Mouse (Mus musculus): ENCODE results near the gene Ice2. TPM values are rescaled to one million over a fixed set of nuclear protein-coding genes. Genes with fewer than 3 reads are reported as not detected.
A peak's percentile ranks its signal among the peaks of the same experiment; 100 is the strongest.

The Ice2 gene
- polyA plus RNA-seq, 1 experiment from 2014 or later: 14.0 TPM

- Histone ChIP-seq H3K4me3 (no peak overlapping the region), H3K4me1 (replicated peaks) (no peaks in the 10 kb centered on the region), H3K9ac (no peak overlapping the region), H3K36me3 (no peaks in the 10 kb centered on the region), H3K4me2 (no peak overlapping the region), H3K27me3 (replicated peaks) (no peaks in the 10 kb centered on the region), H3K9me3 (replicated peaks) (no peaks in the 10 kb centered on the region), H3K27ac (ENCODE audit: poor library complexity, severe bottlenecking) (no peak overlapping the region)
- no peak for ATAC-seq (ENCODE audit: insufficient number of reproducible peaks, low FRiP score)
- 84% methylated on average over 6 of the region's 6 CpGs for WGBS
Measured at GRCm38 (mm10) chr9:69404671-69405070, 7.0 kb downstream of the Ice2 start.

- no peaks in the 10 kb centered on the region for H3K27me3 ChIP-seq (replicated peaks)
- no peak overlapping the region for H3K9ac ChIP-seq
- WGBS: 90% methylated on average over 1 of the region's 1 CpGs
- no peaks in the 10 kb centered on the region for H3K9me3 ChIP-seq (replicated peaks)
- H3K36me3 ChIP-seq: peaks cover 38% of the 10 kb centered on the region
- H3K4me2 ChIP-seq: no peak overlapping the region
- no peak overlapping the region for H3K27ac ChIP-seq (ENCODE audit: poor library complexity, severe bottlenecking)
- no peak for ATAC-seq (ENCODE audit: insufficient number of reproducible peaks, low FRiP score)
- no peaks in the 10 kb centered on the region for H3K4me1 ChIP-seq (replicated peaks)
- H3K4me3 ChIP-seq: no peak overlapping the region
Measured at GRCm38 (mm10) chr9:69419476-69419875, 21.8 kb downstream of the Ice2 start.

- Histone ChIP-seq H3K27ac (ENCODE audit: poor library complexity, severe bottlenecking) (no peak overlapping the region), H3K27me3 (replicated peaks) (no peaks in the 10 kb centered on the region), H3K9ac (no peak overlapping the region), H3K4me1 (replicated peaks) (peaks cover 11% of the 10 kb centered on the region), H3K4me3 (no peak overlapping the region), H3K36me3 (peaks cover 37% of the 10 kb centered on the region), H3K4me2 (no peak overlapping the region), H3K9me3 (replicated peaks) (no peaks in the 10 kb centered on the region)
- WGBS: 89% methylated on average over 3 of the region's 3 CpGs
- ATAC-seq (ENCODE audit: insufficient number of reproducible peaks, low FRiP score): no peak
Measured at GRCm38 (mm10) chr9:69430531-69430930, 32.8 kb downstream of the Ice2 start.

- ATAC-seq (ENCODE audit: insufficient number of reproducible peaks, low FRiP score): no peak
- WGBS: 41% methylated on average over 6 of the region's 6 CpGs
- Histone ChIP-seq H3K36me3 (peaks cover 26% of the 10 kb centered on the region), H3K4me2 (no peak overlapping the region), H3K9ac (no peak overlapping the region), H3K27ac (ENCODE audit: poor library complexity, severe bottlenecking) (no peak overlapping the region; the same call in 1 of the 2 replicates), H3K9me3 (replicated peaks) (no peaks in the 10 kb centered on the region), H3K27me3 (replicated peaks) (no peaks in the 10 kb centered on the region), H3K4me3 (no peak overlapping the region), H3K4me1 (replicated peaks) (peaks cover 11% of the 10 kb centered on the region)
Measured at GRCm38 (mm10) chr9:69431863-69432555, 34.3 kb downstream of the Ice2 start.

GRCm38 (mm10) chr9:69435194-69435593 lies 37.5 kb downstream of the Ice2 start:
- Histone ChIP-seq H3K36me3 (peaks cover 8% of the 10 kb centered on the region), H3K27me3 (replicated peaks) (no peaks in the 10 kb centered on the region), H3K4me1 (replicated peaks) (peaks cover 17% of the 10 kb centered on the region), H3K4me2 (no peak overlapping the region), H3K9me3 (replicated peaks) (no peaks in the 10 kb centered on the region), H3K4me3 (no peak overlapping the region), H3K27ac (ENCODE audit: poor library complexity, severe bottlenecking) (no peak overlapping the region), H3K9ac (no peak overlapping the region)
- ATAC-seq (ENCODE audit: insufficient number of reproducible peaks, low FRiP score): no peak
- WGBS: 73% methylated on average over 10 of the region's 10 CpGs

GRCm38 (mm10) chr9:69435662-69436061 lies 38.0 kb downstream of the Ice2 start:
- no peak overlapping the region for H3K27ac ChIP-seq (ENCODE audit: poor library complexity, severe bottlenecking)
- H3K9me3 ChIP-seq (replicated peaks): no peaks in the 10 kb centered on the region
- no peak overlapping the region for H3K9ac ChIP-seq
- peaks cover 19% of the 10 kb centered on the region for H3K4me1 ChIP-seq (replicated peaks)
- ATAC-seq (ENCODE audit: insufficient number of reproducible peaks, low FRiP score): no peak
- no peaks in the 10 kb centered on the region for H3K27me3 ChIP-seq (replicated peaks)
- no peak overlapping the region for H3K4me3 ChIP-seq
- H3K36me3 ChIP-seq: peaks cover 4% of the 10 kb centered on the region; the same call in 1 of the 2 replicates
- H3K4me2 ChIP-seq: no peak overlapping the region

GRCm38 (mm10) chr9:69439805-69440357 lies 42.2 kb downstream of the Ice2 start:
- H3K4me3 ChIP-seq: no peak overlapping the region
- H3K36me3 ChIP-seq: no peaks in the 10 kb centered on the region
- peaks cover 8% of the 10 kb centered on the region for H3K4me1 ChIP-seq (replicated peaks)
- no peaks in the 10 kb centered on the region for H3K9me3 ChIP-seq (replicated peaks)
- no peaks in the 10 kb centered on the region for H3K27me3 ChIP-seq (replicated peaks)
- ATAC-seq (ENCODE audit: insufficient number of reproducible peaks, low FRiP score): no peak
- no peak overlapping the region for H3K9ac ChIP-seq
- no peak overlapping the region for H3K27ac ChIP-seq (ENCODE audit: poor library complexity, severe bottlenecking)
- H3K4me2 ChIP-seq: peak overlapping the region; percentile 2; the same call in 1 of the 2 replicates
- 19% methylated on average over 7 of the region's 7 CpGs for WGBS

GRCm38 (mm10) chr9:69442471-69443038 lies 44.8 kb downstream of the Ice2 start:
- Histone ChIP-seq H3K27me3 (replicated peaks) (no peaks in the 10 kb centered on the region), H3K4me2 (no peak overlapping the region), H3K9ac (no peak overlapping the region), H3K36me3 (no peaks in the 10 kb centered on the region), H3K4me3 (no peak overlapping the region), H3K27ac (ENCODE audit: poor library complexity, severe bottlenecking) (no peak overlapping the region), H3K9me3 (replicated peaks) (no peaks in the 10 kb centered on the region), H3K4me1 (replicated peaks) (peaks cover 8% of the 10 kb centered on the region)
- ATAC-seq (ENCODE audit: insufficient number of reproducible peaks, low FRiP score): no peak
- WGBS: 64% methylated on average over 6 of the region's 6 CpGs

GRCm38 (mm10) chr9:69443203-69443602 lies 45.5 kb downstream of the Ice2 start:
- Histone ChIP-seq H3K9ac (no peak overlapping the region), H3K27me3 (replicated peaks) (no peaks in the 10 kb centered on the region), H3K27ac (ENCODE audit: poor library complexity, severe bottlenecking) (no peak overlapping the region), H3K36me3 (no peaks in the 10 kb centered on the region), H3K4me1 (replicated peaks) (peaks cover 8% of the 10 kb centered on the region), H3K4me2 (no peak overlapping the region), H3K9me3 (replicated peaks) (no peaks in the 10 kb centered on the region), H3K4me3 (no peak overlapping the region)
- 45% methylated on average over 3 of the region's 3 CpGs for WGBS
- ATAC-seq (ENCODE audit: insufficient number of reproducible peaks, low FRiP score): peak; percentile 55; the same call in 1 of the 2 replicates

- WGBS: 70% methylated on average over 3 of the region's 3 CpGs
- H3K4me1 ChIP-seq (replicated peaks): peaks cover 6% of the 10 kb centered on the region; the same call in 1 of the 2 replicates
Measured at GRCm38 (mm10) chr9:69448801-69449200, 51.1 kb downstream of the Ice2 start.

GRCm38 (mm10) chr9:69450636-69451035 lies 52.9 kb downstream of the Ice2 start:
- no peaks in the 10 kb centered on the region for H3K27me3 ChIP-seq (replicated peaks)
- no peak overlapping the region for H3K9ac ChIP-seq
- no peaks in the 10 kb centered on the region for H3K36me3 ChIP-seq
- WGBS: 89% methylated on average over 9 of the region's 9 CpGs
- H3K27ac ChIP-seq (ENCODE audit: poor library complexity, severe bottlenecking): no peak overlapping the region
- H3K9me3 ChIP-seq (replicated peaks): no peaks in the 10 kb centered on the region
- no peak for ATAC-seq (ENCODE audit: insufficient number of reproducible peaks, low FRiP score)
- peaks cover 14% of the 10 kb centered on the region for H3K4me1 ChIP-seq (replicated peaks)
- no peak overlapping the region for H3K4me2 ChIP-seq
- H3K4me3 ChIP-seq: no peak overlapping the region

More at GRCm38 (mm10) chr9:69448801-69449200, 51.1 kb downstream of the Ice2 start:
- H3K27me3 ChIP-seq (replicated peaks): no peaks in the 10 kb centered on the region
- no peak overlapping the region for H3K4me3 ChIP-seq
- no peak for ATAC-seq (ENCODE audit: insufficient number of reproducible peaks, low FRiP score)
- H3K36me3 ChIP-seq: no peaks in the 10 kb centered on the region
- no peak overlapping the region for H3K4me2 ChIP-seq
- H3K9me3 ChIP-seq (replicated peaks): no peaks in the 10 kb centered on the region
- no peak overlapping the region for H3K27ac ChIP-seq (ENCODE audit: poor library complexity, severe bottlenecking)
- H3K9ac ChIP-seq: no peak overlapping the region
